Mouse (Mus musculus) adrenal gland, postnatal 4 days (tissue): ENCODE data around the gene Sik1. TPM values are rescaled to one million over a fixed set of nuclear protein-coding genes. Genes with fewer than 3 reads are reported as not detected.
"Not testable (repeated sequence)": the region's sequence is repeated elsewhere in the genome, so short reads cannot be mapped to it uniquely, and the experiment has no call there.

Source experiments
- DNase-seq, 2 experiments: peaks; one replicate each; pipeline ENCODE4 v3.0.0; 2021 to 2022; ENCODE audit warnings: low spot score in 2 of 2, mixed read lengths in 2 of 2
- long read RNA-seq, 2 experiments: library from polyadenylated mRNA; stranded (forward); transcript quantifications; one replicate each; pipeline ENCODE4 v2.0.0; 2021
- total RNA-seq, 2 experiments: library from RNA; stranded (reverse); gene quantifications; 2 replicates each; pipeline ENCODE4 v1.2.3; 2021

Gene Sik1
- total RNA-seq, result 10 to 100 TPM; 27.1 to 28.0 TPM
- long read RNA-seq, experiment 1, partial matches to known transcripts, result 1 of 3 reads
- long read RNA-seq, experiment 1, other reads (novel, unspliced or antisense), result 2 of 3 reads
- long read RNA-seq, experiment 2, partial matches to known transcripts, result 5 of 11 reads
- long read RNA-seq, experiment 2, other reads (novel, unspliced or antisense), result 6 of 11 reads

GRCm38 (mm10) chr17:31855597-31856518 is at the start of gene Sik1:
Sik1 (minus strand) TSS chr17:31855804.
- DNase-seq, result peak; percentile 94 to 97

- DNase-seq, result no peak
Measured at GRCm38 (mm10) chr17:31905201-31905790, 49.7 kb upstream of the Sik1 start.

GRCm38 (mm10) chr17:31904036-31904435 is 48.4 kb upstream of the Sik1 start:
- DNase-seq, result no peak

GRCm38 (mm10) chr17:31902630-31903198 is 47.1 kb upstream of the Sik1 start:
- DNase-seq, result no peak

GRCm38 (mm10) chr17:31901461-31902204 is 46.0 kb upstream of the Sik1 start:
- no peak for DNase-seq

GRCm38 (mm10) chr17:31898941-31899340 is 43.3 kb upstream of the Sik1 start:
- DNase-seq, result no peak

GRCm38 (mm10) chr17:31897186-31897793 is 41.7 kb upstream of the Sik1 start:
- no peak for DNase-seq

- DNase-seq, result no peak
Measured at GRCm38 (mm10) chr17:31896751-31897150, 41.1 kb upstream of the Sik1 start.

- no peak for DNase-seq
Measured at GRCm38 (mm10) chr17:31896311-31896710, 40.7 kb upstream of the Sik1 start.

- no peak for DNase-seq
Measured at GRCm38 (mm10) chr17:31893371-31894060, 37.9 kb upstream of the Sik1 start.

- DNase-seq, result peak; percentile 56 to 75
Measured at GRCm38 (mm10) chr17:31892750-31893149, 37.1 kb upstream of the Sik1 start.

GRCm38 (mm10) chr17:31891858-31892257 is 36.3 kb upstream of the Sik1 start:
- no peak for DNase-seq

GRCm38 (mm10) chr17:31890311-31890951 is 34.8 kb upstream of the Sik1 start:
- no peak for DNase-seq

GRCm38 (mm10) chr17:31889446-31890201 is 34.0 kb upstream of the Sik1 start:
- no peak for DNase-seq

GRCm38 (mm10) chr17:31888540-31888939 is 32.9 kb upstream of the Sik1 start:
- DNase-seq, result no peak

GRCm38 (mm10) chr17:31884676-31885075 is 29.1 kb upstream of the Sik1 start:
- not testable (repeated sequence) for DNase-seq

GRCm38 (mm10) chr17:31879406-31879805 is 23.8 kb upstream of the Sik1 start:
- no peak for DNase-seq

GRCm38 (mm10) chr17:31877650-31878141 is 22.1 kb upstream of the Sik1 start:
- no peak for DNase-seq
